Mouse (Mus musculus) CH12F3 (cell line): ENCODE data around the gene Zdhhc7.

Source experiments
- in situ Hi-C: fragments of 300-500 bp; cut with MboI; formaldehyde crosslinking; loops from 2 replicates; pipeline ENCODE4 v1.14.3; 2020; ENCODE audit warnings: low sequenced_read_pairs

Zdhhc7 gene

DNA sequence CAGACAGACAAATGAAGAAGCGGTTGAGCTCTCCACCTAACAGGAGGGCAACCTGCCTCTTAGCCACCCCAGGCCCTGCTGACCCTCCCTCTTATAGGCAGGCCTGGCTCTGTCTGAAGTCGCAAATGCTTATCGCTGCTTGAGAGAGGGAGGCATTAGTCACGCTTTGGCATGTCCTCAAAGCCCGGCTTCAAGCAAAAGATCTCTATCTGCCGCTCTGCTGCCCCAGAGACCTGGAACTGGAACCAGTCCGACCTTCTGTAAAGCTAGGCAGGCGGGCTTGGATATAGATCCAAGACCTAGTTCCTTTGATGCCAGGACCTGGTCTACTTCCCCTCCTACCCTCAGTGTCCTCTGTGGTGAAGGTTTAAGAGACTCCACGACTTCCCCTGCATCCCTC, 29.0 kb downstream of the Zdhhc7 start:
- in situ Hi-C loops: loop anchor here (5.0 kb wide), 1 partner anchor 125 kb away; no protein-coding TSS in a partner anchor

DNA sequence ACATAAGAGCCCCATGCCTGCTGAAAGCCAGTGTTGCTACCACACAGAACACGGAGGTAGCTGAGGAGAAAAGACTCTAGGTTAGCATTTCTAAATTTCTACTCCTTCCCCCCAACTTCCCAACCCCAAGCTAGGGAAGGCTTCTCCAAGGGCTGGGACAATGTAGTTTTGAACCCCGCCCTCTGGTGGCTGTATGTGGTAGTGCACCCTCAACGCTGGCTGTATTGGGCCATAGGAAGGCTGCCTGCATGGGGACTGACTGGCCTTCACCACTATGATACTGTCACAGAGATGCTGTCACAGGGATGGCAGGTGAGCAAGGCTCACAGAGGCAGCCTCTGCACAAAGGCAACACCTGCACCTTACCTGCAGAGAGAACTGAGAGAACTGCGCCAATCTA, 29.6 kb downstream of the Zdhhc7 start:
- in situ Hi-C loops: loop anchor here (5.0 kb wide), 1 partner anchor 124 kb away; no protein-coding TSS in a partner anchor

GRCm38 (mm10) chr8:120067936-120068668, 33.2 kb downstream of the Zdhhc7 start:
- in situ Hi-C loops: no loop called here

DNA sequence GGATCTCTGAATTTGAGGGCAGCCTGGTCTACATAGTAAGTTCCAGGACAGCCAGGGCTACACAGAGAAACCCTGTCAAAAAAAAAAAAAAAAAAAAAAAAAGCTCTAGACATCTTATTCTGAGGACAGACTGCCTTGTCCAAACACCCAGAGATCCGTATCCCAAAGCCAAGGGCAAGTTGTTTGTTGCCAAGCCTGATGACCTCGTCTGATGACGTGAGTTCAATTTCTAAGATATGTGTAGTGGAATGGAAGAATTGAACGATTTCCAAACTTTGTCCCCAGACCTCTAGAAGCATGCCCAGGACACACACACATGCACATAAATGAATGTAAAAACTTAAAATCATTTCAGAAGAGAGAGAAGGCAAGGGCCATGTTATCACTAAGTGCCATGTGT, 35.1 kb downstream of the Zdhhc7 start:
- in situ Hi-C loops: no loop called here

GRCm38 (mm10) chr8:120065611-120066010, 35.7 kb downstream of the Zdhhc7 start:
- in situ Hi-C loops: no loop called here

- in situ Hi-C loops: no loop called here
Measured at GRCm38 (mm10) chr8:120063326-120063725, 38.0 kb downstream of the Zdhhc7 start.

DNA sequence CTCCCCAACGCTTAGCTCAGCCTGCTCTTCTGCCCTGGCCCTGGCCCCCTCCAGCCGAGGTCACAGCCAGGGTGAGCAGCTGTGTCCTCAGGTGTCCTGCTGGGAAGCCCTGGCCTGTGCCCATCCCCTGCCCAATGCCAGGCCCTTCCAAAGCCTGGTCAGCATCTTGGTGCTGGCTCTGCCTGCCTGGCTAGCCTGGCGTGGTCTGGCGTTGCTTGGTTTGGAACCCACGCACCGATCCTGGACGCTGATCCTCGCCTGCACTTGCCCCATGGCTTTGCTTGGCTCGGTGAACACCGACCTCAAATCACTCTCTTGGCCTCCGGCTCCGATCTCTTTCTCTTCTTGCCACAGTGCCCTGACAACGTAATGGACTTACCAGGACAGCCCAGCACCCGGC, 38.5 kb downstream of the Zdhhc7 start:
- in situ Hi-C loops: no loop called here

DNA sequence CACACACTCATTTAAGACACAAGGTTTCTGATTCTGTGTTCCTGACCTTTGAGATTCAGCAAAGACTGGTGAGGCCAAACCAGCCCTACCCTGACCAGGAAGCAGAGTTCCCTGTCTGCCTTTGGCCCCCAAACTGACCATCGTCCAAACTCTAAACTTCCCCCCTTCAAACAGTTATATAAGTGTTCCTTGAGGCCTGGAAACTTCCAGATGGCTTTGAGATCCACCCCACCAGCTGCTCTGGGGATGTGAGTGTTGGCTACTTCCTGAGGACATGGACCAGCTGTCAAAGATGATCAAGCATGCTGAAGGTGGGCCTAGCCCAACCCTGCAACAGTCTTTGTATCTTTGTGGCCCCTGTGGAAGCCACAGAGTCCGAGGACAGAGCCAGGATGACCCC, 44.2 kb downstream of the Zdhhc7 start:
- in situ Hi-C loops: no loop called here

DNA sequence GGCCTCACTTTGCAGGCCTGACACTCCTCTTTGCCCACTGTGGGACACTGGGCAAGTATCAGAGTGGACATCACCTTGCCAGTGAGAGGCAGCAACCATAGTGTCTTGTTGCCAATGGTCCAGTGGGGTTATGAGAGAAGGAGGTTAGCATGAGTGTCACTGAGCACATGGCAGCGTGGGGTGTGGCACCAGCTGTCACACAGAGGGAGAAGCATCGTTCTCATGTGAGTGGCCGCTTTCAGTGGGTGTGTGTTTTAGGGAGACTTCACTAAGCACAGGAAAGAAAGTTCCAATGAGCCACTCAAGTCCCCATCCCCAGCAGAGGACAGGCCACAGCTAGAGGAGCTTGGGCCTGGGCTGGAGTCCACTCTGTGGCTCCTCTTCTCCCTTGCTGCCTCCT, 46.4 kb downstream of the Zdhhc7 start:
- in situ Hi-C loops: no loop called here

- in situ Hi-C loops: no loop called here
Measured at GRCm38 (mm10) chr8:120052318-120052717, 49.0 kb downstream of the Zdhhc7 start.

DNA sequence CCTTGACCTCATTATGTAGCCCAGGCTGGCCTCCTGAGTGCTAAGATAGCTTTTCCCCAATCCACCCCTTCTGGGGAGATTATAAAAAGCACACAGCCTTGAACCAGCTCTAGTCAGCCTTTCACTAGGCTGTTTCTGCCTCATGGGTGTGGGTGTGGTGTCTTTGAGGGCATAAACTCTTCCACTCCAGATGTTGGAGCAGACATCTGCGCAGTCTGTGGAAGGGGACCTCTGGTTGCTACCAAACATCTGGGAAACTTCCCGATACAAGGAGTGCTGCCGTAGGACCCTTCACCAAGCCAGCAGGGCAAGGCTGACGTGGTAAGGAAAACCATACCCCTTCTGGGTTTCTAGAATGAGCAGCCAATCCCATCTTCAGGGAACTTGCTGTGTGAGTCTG, 49.4 kb downstream of the Zdhhc7 start:
- in situ Hi-C loops: no loop called here

DNA sequence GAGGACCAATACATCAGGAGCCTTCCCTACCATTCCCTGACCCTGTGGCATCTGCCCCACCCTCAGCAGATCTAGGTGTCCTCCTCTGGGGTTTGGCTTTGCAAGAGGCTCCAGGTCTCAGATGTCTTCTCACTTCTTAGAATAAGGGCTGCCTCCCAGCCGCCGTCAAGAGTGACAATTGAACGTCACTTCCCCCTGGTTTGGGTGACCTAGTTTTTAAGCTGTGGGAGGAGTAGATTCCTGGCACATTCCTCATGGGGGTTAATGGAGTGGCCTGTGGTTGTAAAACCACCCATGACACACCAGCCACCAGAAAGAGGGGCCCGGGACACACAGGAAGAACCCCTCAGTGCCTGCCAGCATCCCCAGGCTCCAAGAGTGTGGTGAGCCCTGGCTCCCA, 50.3 kb downstream of the Zdhhc7 start:
- in situ Hi-C loops: no loop called here

- in situ Hi-C loops: no loop called here
Measured at GRCm38 (mm10) chr8:120050376-120050775, 50.9 kb downstream of the Zdhhc7 start.

GRCm38 (mm10) chr8:120049949-120050348, 51.3 kb downstream of the Zdhhc7 start:
- in situ Hi-C loops: no loop called here

GRCm38 (mm10) chr8:120046258-120047020, 54.8 kb downstream of the Zdhhc7 start:
- in situ Hi-C loops: no loop called here

DNA sequence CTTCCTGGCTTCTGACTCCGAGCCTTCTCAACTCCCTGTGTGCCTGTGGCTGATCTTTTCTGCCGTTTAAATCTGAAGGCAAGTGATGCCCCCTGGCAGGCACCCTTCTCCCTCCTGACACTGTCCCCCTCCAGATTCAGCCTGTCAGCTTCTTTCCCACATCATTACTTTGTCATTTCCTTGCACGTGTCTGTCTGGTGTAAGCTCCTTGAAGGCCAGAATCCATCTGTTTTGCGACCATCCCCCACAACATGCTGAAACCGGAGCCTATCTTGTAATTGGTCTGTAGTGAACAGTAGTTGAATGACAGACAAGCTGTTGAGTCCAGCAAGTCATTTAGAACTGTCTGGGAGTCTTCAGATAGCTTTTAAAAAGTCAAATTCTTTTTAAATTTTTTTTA, 55.8 kb downstream of the Zdhhc7 start:
- in situ Hi-C loops: no loop called here

DNA sequence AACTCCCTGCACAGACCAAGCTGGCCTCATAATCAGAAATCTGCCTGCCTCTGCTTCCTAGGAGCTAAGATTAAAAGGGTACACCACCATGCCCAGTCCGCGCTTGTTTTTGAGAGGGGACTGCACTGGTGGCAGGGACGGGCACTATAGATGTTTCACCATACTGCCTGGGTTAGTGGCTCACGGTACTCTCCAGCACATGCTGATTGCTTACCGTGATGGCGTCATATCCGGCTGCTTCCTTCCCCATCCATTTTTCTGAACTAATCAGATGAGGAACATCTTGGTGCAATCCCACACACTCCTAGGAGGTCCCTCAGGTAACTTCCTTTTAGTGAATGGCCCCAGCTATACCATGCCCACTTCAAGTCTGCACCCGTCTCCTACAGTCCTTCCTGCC, 56.4 kb downstream of the Zdhhc7 start:
- in situ Hi-C loops: no loop called here

DNA sequence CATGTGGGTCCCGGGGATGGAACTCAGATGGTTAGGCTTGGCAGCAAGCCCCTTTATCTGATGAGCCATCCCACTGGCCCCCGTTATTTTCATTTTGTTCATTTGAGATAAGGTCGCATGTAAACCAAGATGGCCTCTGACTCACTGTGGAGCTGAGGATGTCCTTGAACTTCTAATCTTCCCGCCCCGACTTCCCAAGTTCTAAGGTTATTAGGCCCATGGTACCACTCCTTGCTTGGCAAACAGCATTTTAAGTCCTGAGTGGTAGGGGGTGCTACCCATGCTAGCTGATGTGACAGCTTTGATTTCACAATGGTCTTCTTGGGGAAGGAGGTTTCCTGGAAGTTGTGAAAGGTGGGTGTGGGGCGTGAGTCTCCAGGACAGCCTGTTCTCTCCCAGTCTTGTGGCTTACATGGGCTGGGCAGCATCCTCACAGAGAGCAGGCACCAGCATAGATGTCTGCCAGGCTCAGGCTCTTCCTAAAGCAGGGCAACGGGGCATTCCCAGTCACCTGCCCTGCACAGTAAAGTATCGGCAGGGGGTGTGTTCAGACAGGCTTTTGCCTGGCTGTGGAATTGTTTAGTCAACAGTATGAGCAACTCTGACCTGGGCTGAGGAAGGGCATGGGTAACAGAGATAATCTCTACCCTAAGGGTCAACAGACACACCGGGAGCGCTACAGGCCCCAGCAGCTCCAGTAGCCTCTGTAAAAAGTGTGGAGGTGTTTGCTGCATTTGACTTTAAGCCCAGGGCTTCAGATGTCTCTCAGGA, 58.6 kb downstream of the Zdhhc7 start:
- in situ Hi-C loops: no loop called here

DNA sequence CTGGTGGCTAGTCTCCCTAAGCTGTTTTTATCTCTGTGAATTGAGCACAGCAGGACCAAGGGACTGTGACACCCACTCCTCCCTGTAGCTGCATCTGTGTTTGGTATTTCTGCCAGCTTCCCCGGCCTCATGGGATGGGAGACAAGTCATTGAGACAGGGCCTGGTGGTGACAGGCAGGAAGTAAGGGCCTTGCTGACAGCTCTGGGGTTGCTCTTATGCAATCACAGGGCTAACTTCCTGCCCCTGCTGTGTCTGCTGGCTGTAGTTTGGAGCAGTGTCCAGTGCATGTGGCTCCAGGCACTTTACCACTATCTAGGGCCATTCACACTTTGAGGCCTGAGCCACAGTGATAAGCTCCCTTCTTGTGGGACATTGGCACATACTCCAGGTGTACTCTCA, 60.4 kb downstream of the Zdhhc7 start:
- in situ Hi-C loops: no loop called here

- in situ Hi-C loops: no loop called here
Measured at GRCm38 (mm10) chr8:120039313-120039919, 61.9 kb downstream of the Zdhhc7 start.

GRCm38 (mm10) chr8:120038741-120039140, 62.5 kb downstream of the Zdhhc7 start:
- in situ Hi-C loops: no loop called here
